Mouse (Mus musculus) midbrain, postnatal 0 days (tissue): ENCODE results near the gene 0610030E20Rik. TPM values are rescaled to one million over a fixed set of nuclear protein-coding genes. Genes with fewer than 3 reads are reported as not detected.

Experiments used
- ATAC-seq: fragments of 200-750 bp; cut with Nextera tagmentation; 2 replicates; pipeline ENCODE4 v1.8.0; 2017; ENCODE audit warnings: moderate number of reproducible peaks, mild to moderate bottlenecking, moderate TSS enrichment, moderate library complexity; ENCODE audit not compliant: low FRiP score
- DNase-seq: peaks from one replicate; pipeline ENCODE4 v3.0.0-alpha.2; 2015; ENCODE audit warnings: low spot score
- H3K27ac ChIP-seq: fragments of 300-500 bp; sonication (generic); 2 replicates; pipeline ENCODE4 v1.5.1; 2014; ENCODE audit warnings: low read depth, mild to moderate bottlenecking, low read length, mixed read lengths
- H3K27me3 ChIP-seq: fragments of 300-500 bp; sonication (generic); 2 replicates; pipeline ENCODE4 v1.6.1; 2014; ENCODE audit warnings: low read length, control low read depth, mixed read lengths; ENCODE audit not compliant: insufficient read depth
- H3K36me3 ChIP-seq: fragments of 300-500 bp; sonication (generic); 2 replicates; pipeline ENCODE4 v1.6.1; 2014; ENCODE audit warnings: low read length, control low read depth, mixed read lengths; ENCODE audit not compliant: insufficient read depth
- H3K4me1 ChIP-seq: fragments of 300-500 bp; sonication (generic); 2 replicates; pipeline ENCODE4 v1.6.1; 2014; ENCODE audit warnings: mild to moderate bottlenecking, control low read depth, antibody characterized with exemption, low read length, mixed read lengths; ENCODE audit not compliant: insufficient read depth
- H3K4me2 ChIP-seq: fragments of 300-500 bp; sonication (generic); 2 replicates; pipeline ENCODE4 v1.6.1; 2014; ENCODE audit warnings: low read depth, mild to moderate bottlenecking, low read length, mixed read lengths; ENCODE audit not compliant: poor library complexity, severe bottlenecking
- H3K4me3 ChIP-seq: fragments of 300-500 bp; sonication (generic); 2 replicates; pipeline ENCODE4 v1.5.1; 2014; ENCODE audit warnings: low read depth, mild to moderate bottlenecking, low read length, moderate library complexity
- H3K9ac ChIP-seq: fragments of 300-500 bp; sonication (generic); replicated peaks from 2 replicates; pipeline ENCODE4 v1.6.1; 2014; ENCODE audit warnings: mild to moderate bottlenecking, low read length, moderate library complexity, mixed read lengths; ENCODE audit not compliant: poor library complexity, severe bottlenecking
- H3K9me3 ChIP-seq: fragments of 300-500 bp; sonication (generic); 2 replicates; pipeline ENCODE4 v1.6.1; 2016; ENCODE audit warnings: low read length, control low read depth
- CTCF ChIP-seq: IDR thresholded peaks from 2 replicates; pipeline ENCODE4 v1.5.1; 2016; ENCODE audit warnings: antibody characterized with exemption, mild to moderate bottlenecking
- whole genome bisulfite sequencing: fragments of 180-500 bp; shearing (Covaris S2); extraction: QIAGEN DNeasy Blood & Tissue Kit; methylation state at CpG from one replicate; pipeline ENCODE4 v1.1.7; 2014; 5-methylcytosine and 5-hydroxymethylcytosine counted together
- polyA plus RNA-seq: library from polyadenylated mRNA; unstranded; fragments of >200 nt; fragmentation: Nextera tagmentation; extraction: Ambion mirVana; gene quantifications from 2 replicates; pipeline ENCODE4 v1.2.1, GENCODE M21; 2015
- total RNA-seq: library from RNA; depleted of rRNA; stranded (reverse); fragments of >200 nt; gene quantifications from 2 replicates; pipeline ENCODE4 v1.2.3, GENCODE M21; 2014

0610030E20Rik gene
- total and polyA plus RNA-seq, 2 experiments from 2014 or later, result 10.0 to 14.7 TPM

GRCm38 (mm10) chr6:72385258-72385657, 38.1 kb downstream of the 0610030E20Rik start:
- no peaks in the 10 kb centered on the region for H3K36me3 ChIP-seq
- no peak for TF ChIP-seq CTCF
- H3K9ac ChIP-seq, result no peak overlapping the region
- DNase-seq (no peak), ATAC-seq (no peak)
- peaks cover 3% of the 10 kb centered on the region; the same call in 1 of the 2 replicates for H3K4me1 ChIP-seq
- no peak overlapping the region for H3K27ac ChIP-seq
- peaks cover 5% of the 10 kb centered on the region for H3K27me3 ChIP-seq
- no peak overlapping the region for H3K4me2 ChIP-seq
- no peak overlapping the region for H3K4me3 ChIP-seq
- H3K9me3 ChIP-seq, result no peaks in the 10 kb centered on the region
- 89% methylated on average over 4 of the region's 4 CpGs for WGBS

GRCm38 (mm10) chr6:72386561-72386960, 39.4 kb downstream of the 0610030E20Rik start:
- H3K9ac ChIP-seq, result no peak overlapping the region
- H3K4me3 ChIP-seq, result no peak overlapping the region
- no peak for TF ChIP-seq CTCF
- H3K9me3 ChIP-seq, result no peaks in the 10 kb centered on the region
- H3K27ac ChIP-seq, result no peak overlapping the region
- ATAC-seq (no peak), DNase-seq (no peak)
- no peaks in the 10 kb centered on the region for H3K36me3 ChIP-seq
- no peaks in the 10 kb centered on the region; the same call in 1 of the 2 replicates for H3K27me3 ChIP-seq
- H3K4me1 ChIP-seq, result 0 out of 2 replicates have a peak, but pooled peaks cover 3% of the 10 kb centered on the region
- WGBS, result 91% methylated on average over 2 of the region's 2 CpGs
- H3K4me2 ChIP-seq, result no peak overlapping the region

- Histone ChIP-seq H3K4me1 (0 out of 2 replicates have a peak, but pooled peaks cover 3% of the 10 kb centered on the region), H3K36me3 (no peaks in the 10 kb centered on the region), H3K27me3 (no peaks in the 10 kb centered on the region; the same call in 1 of the 2 replicates), H3K9me3 (no peaks in the 10 kb centered on the region), H3K4me2 (no peak overlapping the region), H3K9ac (no peak overlapping the region), H3K27ac (no peak overlapping the region), H3K4me3 (no peak overlapping the region)
- no peak for ATAC-seq
- DNase-seq, result no peak
- TF ChIP-seq CTCF, result no peak
- WGBS, result 73% methylated on average over 3 of the region's 3 CpGs
These were observed 40.7 kb downstream of the 0610030E20Rik start for GRCm38 (mm10) chr6:72387816-72388215.

- ATAC-seq, result no peak
- no peak for TF ChIP-seq CTCF
These were observed 41.1 kb downstream of the 0610030E20Rik start for GRCm38 (mm10) chr6:72388266-72388665.

GRCm38 (mm10) chr6:72388791-72389329, 41.7 kb downstream of the 0610030E20Rik start:
- Histone ChIP-seq H3K27ac (no peak overlapping the region), H3K36me3 (no peaks in the 10 kb centered on the region), H3K9ac (no peak overlapping the region), H3K4me3 (no peak overlapping the region), H3K4me1 (0 out of 2 replicates have a peak, but pooled peaks cover 3% of the 10 kb centered on the region), H3K9me3 (no peaks in the 10 kb centered on the region), H3K4me2 (no peak overlapping the region), H3K27me3 (no peaks in the 10 kb centered on the region; the same call in 1 of the 2 replicates)
- 90% methylated on average over 6 of the region's 6 CpGs for WGBS
- no peak for ATAC-seq
- TF ChIP-seq CTCF, result no peak
- no peak for DNase-seq

More at GRCm38 (mm10) chr6:72388266-72388665, 41.1 kb downstream of the 0610030E20Rik start:
- Histone ChIP-seq H3K9ac (no peak overlapping the region), H3K4me1 (0 out of 2 replicates have a peak, but pooled peaks cover 3% of the 10 kb centered on the region), H3K27ac (no peak overlapping the region), H3K4me3 (no peak overlapping the region), H3K9me3 (no peaks in the 10 kb centered on the region), H3K36me3 (no peaks in the 10 kb centered on the region), H3K4me2 (no peak overlapping the region), H3K27me3 (no peaks in the 10 kb centered on the region; the same call in 1 of the 2 replicates)
- WGBS, result 75% methylated on average over 10 of the region's 10 CpGs
- no peak for DNase-seq

- ATAC-seq, result no peak
- WGBS, result 30% methylated on average over 13 of the region's 13 CpGs
- no peaks in the 10 kb centered on the region; the same call in 1 of the 2 replicates for H3K27me3 ChIP-seq
- H3K9me3 ChIP-seq, result no peaks in the 10 kb centered on the region
- H3K9ac ChIP-seq, result 0 out of 2 replicates have a peak overlapping the region, but pooled peaks have one; percentile 5
- TF ChIP-seq CTCF, result no peak
- H3K4me1 ChIP-seq, result 0 out of 2 replicates have a peak, but pooled peaks cover 3% of the 10 kb centered on the region
- H3K4me3 ChIP-seq, result peak overlapping the region; percentile 27; the same call in 1 of the 2 replicates
- DNase-seq, result no peak
- 0 out of 2 replicates have a peak overlapping the region, but pooled peaks have one; percentile 13 for H3K27ac ChIP-seq
- peak overlapping the region; percentile 45 for H3K4me2 ChIP-seq
- H3K36me3 ChIP-seq, result no peaks in the 10 kb centered on the region
These were observed 42.4 kb downstream of the 0610030E20Rik start for GRCm38 (mm10) chr6:72389471-72389940.
